Mouse (Mus musculus) gastrocnemius, adult 8-10 months (tissue): ENCODE results near the gene Eef2k. TPM values are rescaled to one million over a fixed set of nuclear protein-coding genes. Genes with fewer than 3 reads are reported as not detected.
"Not testable (repeated sequence)": the region's sequence is repeated elsewhere in the genome, so short reads cannot be mapped to it uniquely, and the experiment has no call there.

ENCODE experiments used
- DNase-seq, 2 experiments: peaks; one replicate each; pipeline ENCODE4 v3.0.0; 2022; ENCODE audit warnings: low spot score in 2 of 2
- total RNA-seq, 4 experiments: library from RNA; stranded (reverse); gene quantifications; 2 replicates each; pipeline ENCODE4 v1.2.4; 2022

The Eef2k gene
- total RNA-seq, 4 experiments from 2014 or later, result 60.0 to 79.0 (median 75.1) TPM

DNA sequence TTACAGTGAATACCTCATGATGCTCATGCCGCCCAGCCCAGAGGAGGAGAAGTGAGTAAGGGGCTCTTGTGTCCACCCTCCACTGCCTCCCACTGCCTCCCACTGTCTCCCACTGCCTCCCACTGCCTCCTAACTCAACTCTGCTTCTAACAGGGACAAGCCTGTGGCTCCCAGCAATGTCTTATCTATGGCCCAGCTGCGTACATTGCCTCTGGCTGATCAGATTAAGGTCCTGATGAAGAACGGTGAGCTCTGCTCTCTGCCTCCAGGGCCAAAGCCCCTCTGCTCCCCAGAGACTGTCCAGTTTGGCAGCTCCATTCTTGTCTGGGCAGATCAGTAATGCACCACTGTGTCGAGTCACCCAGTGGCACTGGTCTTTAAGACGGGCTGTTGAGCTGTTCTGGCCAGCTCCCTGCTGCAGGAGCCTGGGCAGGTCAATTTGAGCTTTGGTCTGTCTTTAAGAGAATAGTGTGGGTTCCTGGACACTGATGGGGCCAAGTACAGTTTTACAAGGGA is 91.1 kb downstream of the Eef2k start:
- DNase-seq, result no peak

DNA sequence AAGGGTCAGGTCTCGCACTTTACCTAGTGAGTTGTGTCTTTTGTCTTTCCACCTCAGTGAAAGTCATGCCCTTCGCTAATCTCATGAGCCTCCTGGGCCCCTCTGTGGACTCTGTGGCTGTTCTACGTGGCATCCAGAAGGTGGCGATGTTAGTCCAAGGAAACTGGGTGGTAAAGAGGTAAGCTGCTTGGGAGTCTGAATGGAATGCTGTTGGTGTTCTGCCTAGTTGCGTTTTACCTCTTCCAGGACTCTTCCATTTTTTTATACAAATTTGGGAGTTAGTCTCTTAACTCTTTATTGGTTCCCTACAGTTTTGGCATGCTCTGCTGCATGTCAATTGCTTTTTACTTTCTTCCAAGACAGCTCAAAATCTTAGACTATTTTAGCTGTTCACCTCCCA is 92.1 kb downstream of the Eef2k start:
- no peak for DNase-seq

- DNase-seq, result no peak
These were observed 93.9 kb downstream of the Eef2k start for GRCm38 (mm10) chr7:120936522-120936921.

DNA sequence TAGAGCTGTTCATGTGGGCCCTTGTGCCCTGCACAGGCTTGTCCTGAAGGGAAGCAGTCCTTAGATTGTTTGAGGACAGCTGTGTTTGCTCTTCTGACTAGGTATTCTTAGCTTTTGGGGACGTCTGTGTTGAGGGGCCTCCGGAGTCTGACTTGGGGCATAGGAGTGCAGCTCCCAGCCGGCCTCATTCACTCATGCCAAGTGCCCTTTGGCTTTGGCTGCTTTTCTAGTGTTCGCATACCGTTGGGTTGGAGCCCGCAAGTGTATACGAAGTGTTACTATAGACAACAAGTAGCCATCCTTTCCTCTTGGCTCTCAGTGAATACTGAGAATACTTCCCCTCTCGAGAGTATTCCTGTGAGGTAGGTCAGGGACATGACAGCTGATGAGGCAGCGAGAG is 95.6 kb downstream of the Eef2k start:
- DNase-seq, result no peak

DNA sequence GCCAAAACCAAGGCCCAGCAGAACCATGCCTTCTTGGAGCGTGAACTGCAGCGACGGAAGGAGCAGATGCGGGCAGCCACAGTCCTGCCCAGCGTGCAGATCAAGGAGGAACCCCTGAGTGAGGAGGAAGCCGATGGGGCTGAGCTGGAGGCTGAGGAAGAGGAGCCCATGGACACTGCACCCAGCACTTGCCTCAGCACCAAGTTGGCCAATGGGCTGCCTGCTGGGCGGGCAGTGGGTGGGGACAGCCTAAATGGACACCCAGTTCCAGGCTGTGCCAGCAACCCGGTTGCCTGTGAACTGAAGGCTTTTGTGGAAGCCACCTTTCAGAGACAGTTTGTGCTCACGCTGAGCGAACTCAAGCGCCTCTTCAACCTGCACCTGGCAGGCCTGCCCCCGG is 97.7 kb downstream of the Eef2k start:
- DNase-seq, result no peak

- no peak for DNase-seq
These were observed 98.6 kb downstream of the Eef2k start for GRCm38 (mm10) chr7:120941214-120941613.

GRCm38 (mm10) chr7:120942506-120942905 is 99.9 kb downstream of the Eef2k start:
- no peak for DNase-seq

GRCm38 (mm10) chr7:120943936-120944509 is 101.4 kb downstream of the Eef2k start:
- DNase-seq, result no peak

- not testable (repeated sequence) for DNase-seq
These were observed 111.0 kb downstream of the Eef2k start for GRCm38 (mm10) chr7:120953591-120953990.

Other genes with a start within 250 kb of the Eef2k start
- gene Uqcrc2, start 207.7 kb upstream of the Eef2k start, total RNA-seq, result 100 to 1,000 TPM; 435 to 499 (median 482) TPM
- gene Pdzd9, start 172.5 kb upstream of the Eef2k start, total RNA-seq, result not detected
- gene Mosmo, start 165.2 kb upstream of the Eef2k start, total RNA-seq, result 10 to 100 TPM; 19.4 to 28.2 (median 22.9) TPM
- under 1 TPM; 0.36 to 0.80 (median 0.54) TPM for gene Vwa3a, start 103.5 kb upstream of the Eef2k start, total RNA-seq
- gene Gm5737, start 30.5 kb upstream of the Eef2k start, total RNA-seq, result under 1 TPM in 3 of 4 experiments, not detected in 1; 0.21 to 0.38 (median 0.27) TPM
- 10 to 100 TPM in 1 of 4 experiments, 1 to 10 TPM in 3; 7.7 to 11.2 (median 8.4) TPM for gene Polr3e, start 74.9 kb downstream of the Eef2k start, total RNA-seq
- gene Cdr2, start 139.5 kb downstream of the Eef2k start, total RNA-seq, result 1 to 10 TPM; 1.2 to 2.7 (median 1.6) TPM
- gene Mfsd13b, start 139.7 kb downstream of the Eef2k start, total RNA-seq, result not detected
- gene Mettl9, start 191.6 kb downstream of the Eef2k start, total RNA-seq, result 10 to 100 TPM; 20.4 to 26.1 (median 23.6) TPM
- gene Igsf6, start 231.7 kb downstream of the Eef2k start, total RNA-seq, result under 1 TPM in 3 of 4 experiments, not detected in 1; 0.13 to 0.36 (median 0.20) TPM
- under 1 TPM in 2 of 4 experiments, not detected in 2; 0.05 to 0.21 TPM for gene Otoa, start 238.8 kb downstream of the Eef2k start, total RNA-seq